Mouse (Mus musculus) limb, embryonic 15.5 days (tissue): ENCODE measurements around the gene Fam78a. TPM values are rescaled to one million over a fixed set of nuclear protein-coding genes. Genes with fewer than 3 reads are reported as not detected.
"Not testable (repeated sequence)": the region's sequence is repeated elsewhere in the genome, so short reads cannot be mapped to it uniquely, and the experiment has no call there.

Source experiments
- ATAC-seq: fragments of 200-750 bp; cut with Nextera tagmentation; 2 replicates; pipeline ENCODE4 v1.8.0; 2017; ENCODE audit warnings: low read depth, moderate TSS enrichment; ENCODE audit not compliant: insufficient number of reproducible peaks, low FRiP score, low TSS enrichment
- H3K27ac ChIP-seq: fragments of 300-500 bp; sonication (generic); 2 replicates; pipeline ENCODE4 v1.5.1; 2015; ENCODE audit warnings: moderate library complexity, mild to moderate bottlenecking, inconsistent platforms
- H3K27me3 ChIP-seq: fragments of 300-500 bp; sonication (generic); 2 replicates; pipeline ENCODE4 v1.6.1; 2015; ENCODE audit warnings: inconsistent platforms
- H3K36me3 ChIP-seq: fragments of 300-500 bp; sonication (generic); 2 replicates; pipeline ENCODE4 v1.6.1; 2015; ENCODE audit warnings: inconsistent platforms
- H3K4me1 ChIP-seq: fragments of 300-500 bp; sonication (generic); 2 replicates; pipeline ENCODE4 v1.6.1; 2015; ENCODE audit warnings: inconsistent platforms
- H3K4me2 ChIP-seq: fragments of 300-500 bp; sonication (generic); 2 replicates; pipeline ENCODE4 v1.6.1; 2015; ENCODE audit warnings: mild to moderate bottlenecking, inconsistent platforms
- H3K4me3 ChIP-seq: fragments of 300-500 bp; sonication (generic); 2 replicates; pipeline ENCODE4 v1.5.1; 2015; ENCODE audit warnings: mild to moderate bottlenecking, inconsistent platforms
- H3K9ac ChIP-seq: fragments of 300-500 bp; sonication (generic); 2 replicates; pipeline ENCODE4 v1.6.1; 2015; ENCODE audit warnings: inconsistent platforms
- H3K9me3 ChIP-seq: fragments of 300-500 bp; sonication (generic); 2 replicates; pipeline ENCODE4 v1.6.1; 2016; ENCODE audit warnings: inconsistent platforms
- WGBS: fragments of 180-500 bp; shearing (Covaris S2); methylation state at CpG from one replicate; pipeline ENCODE4 v1.1.7; 2015; 5-methylcytosine and 5-hydroxymethylcytosine counted together
- polyA plus RNA-seq: library from polyadenylated mRNA; unstranded; fragments of >200 nt; fragmentation: Nextera tagmentation; extraction: Ambion mirVana; gene quantifications from 2 replicates; pipeline ENCODE4 v1.2.1, GENCODE M21; 2015

Fam78a gene
- polyA plus RNA-seq, 1 experiment from 2014 or later: 4.1 TPM

- Histone ChIP-seq H3K36me3 (peaks cover 48% of the 10 kb centered on the region), H3K4me2 (no peak overlapping the region), H3K4me3 (no peak overlapping the region), H3K27ac (peak overlapping the region; percentile 27; the same call in 1 of the 2 replicates), H3K9me3 (no peaks in the 10 kb centered on the region), H3K4me1 (0 out of 2 replicates have a peak, but pooled peaks cover 2% of the 10 kb centered on the region), H3K9ac (no peak overlapping the region), H3K27me3 (no peaks in the 10 kb centered on the region)
- no peak for ATAC-seq
- WGBS: 72% methylated on average over 8 of the region's 8 CpGs
Observed at GRCm38 (mm10) chr2:32051791-32052190, 32.9 kb downstream of the Fam78a start.

- Histone ChIP-seq H3K4me1 (peaks cover 8% of the 10 kb centered on the region; the same call in 1 of the 2 replicates), H3K4me2 (no peak overlapping the region), H3K36me3 (peaks cover 84% of the 10 kb centered on the region), H3K27ac (no peak overlapping the region), H3K9me3 (no peaks in the 10 kb centered on the region), H3K27me3 (no peaks in the 10 kb centered on the region), H3K9ac (no peak overlapping the region), H3K4me3 (no peak overlapping the region)
- WGBS: 57% methylated on average over 10 of the region's 10 CpGs
- no peak for ATAC-seq
Observed at GRCm38 (mm10) chr2:32047323-32047722, 37.3 kb downstream of the Fam78a start.

GRCm38 (mm10) chr2:32046009-32046408, 38.6 kb downstream of the Fam78a start:
- H3K27ac ChIP-seq: no peak overlapping the region
- peaks cover 8% of the 10 kb centered on the region; the same call in 1 of the 2 replicates for H3K4me1 ChIP-seq
- no peak overlapping the region for H3K4me3 ChIP-seq
- WGBS: 78% methylated on average over 10 of the region's 10 CpGs
- no peaks in the 10 kb centered on the region for H3K27me3 ChIP-seq
- H3K36me3 ChIP-seq: peaks cover 84% of the 10 kb centered on the region
- H3K9me3 ChIP-seq: no peaks in the 10 kb centered on the region
- ATAC-seq: no peak
- H3K4me2 ChIP-seq: no peak overlapping the region
- no peak overlapping the region for H3K9ac ChIP-seq

- no peak overlapping the region for H3K9ac ChIP-seq
- no peak for ATAC-seq
- peaks cover 8% of the 10 kb centered on the region; the same call in 1 of the 2 replicates for H3K4me1 ChIP-seq
- H3K9me3 ChIP-seq: no peaks in the 10 kb centered on the region
- H3K4me2 ChIP-seq: no peak overlapping the region
- H3K36me3 ChIP-seq: peaks cover 84% of the 10 kb centered on the region
- H3K27ac ChIP-seq: no peak overlapping the region; the same call in 1 of the 2 replicates
- H3K4me3 ChIP-seq: no peak overlapping the region
- no peaks in the 10 kb centered on the region for H3K27me3 ChIP-seq
- 68% methylated on average over 6 of the region's 6 CpGs for WGBS
Observed at GRCm38 (mm10) chr2:32045375-32045774, 39.3 kb downstream of the Fam78a start.

- Histone ChIP-seq H3K9ac (no peak overlapping the region), H3K4me3 (no peak overlapping the region), H3K4me1 (peaks cover 8% of the 10 kb centered on the region; the same call in 1 of the 2 replicates), H3K27ac (no peak overlapping the region), H3K4me2 (no peak overlapping the region), H3K36me3 (peaks cover 89% of the 10 kb centered on the region), H3K27me3 (no peaks in the 10 kb centered on the region), H3K9me3 (no peaks in the 10 kb centered on the region)
- ATAC-seq: no peak
- 73% methylated on average over 5 of the region's 5 CpGs for WGBS
Observed at GRCm38 (mm10) chr2:32043836-32044235, 40.8 kb downstream of the Fam78a start.

GRCm38 (mm10) chr2:32041087-32041486, 43.6 kb downstream of the Fam78a start:
- Histone ChIP-seq H3K9ac (no peak overlapping the region), H3K9me3 (no peaks in the 10 kb centered on the region), H3K4me3 (no peak overlapping the region), H3K36me3 (peaks cover 95% of the 10 kb centered on the region), H3K4me2 (no peak overlapping the region), H3K27ac (no peak overlapping the region), H3K4me1 (peaks cover 3% of the 10 kb centered on the region; the same call in 1 of the 2 replicates), H3K27me3 (no peaks in the 10 kb centered on the region)
- 88% methylated on average over 2 of the region's 2 CpGs for WGBS
- ATAC-seq: no peak

GRCm38 (mm10) chr2:32040646-32041045, 44.0 kb downstream of the Fam78a start:
- H3K27ac ChIP-seq, H3K9ac ChIP-seq, H3K4me2 ChIP-seq, ATAC-seq, H3K4me1 ChIP-seq, H3K9me3 ChIP-seq, H3K4me3 ChIP-seq, H3K27me3 ChIP-seq: not testable (repeated sequence)
- peaks cover 93% of the 10 kb centered on the region for H3K36me3 ChIP-seq
- 88% methylated on average over 9 of the region's 9 CpGs for WGBS

- Histone ChIP-seq H3K9me3 (no peaks in the 10 kb centered on the region), H3K27ac (no peak overlapping the region), H3K4me1 (no peaks in the 10 kb centered on the region), H3K4me3 (no peak overlapping the region), H3K4me2 (no peak overlapping the region), H3K9ac (no peak overlapping the region), H3K36me3 (peaks cover 93% of the 10 kb centered on the region), H3K27me3 (no peaks in the 10 kb centered on the region)
- WGBS: 82% methylated on average over 8 of the region's 8 CpGs
- ATAC-seq: no peak
Observed at GRCm38 (mm10) chr2:32038661-32039081, 46.0 kb downstream of the Fam78a start.

- 56% methylated on average over 6 of the region's 6 CpGs for WGBS
- Histone ChIP-seq H3K4me2 (no peak overlapping the region), H3K9me3 (no peaks in the 10 kb centered on the region), H3K36me3 (peaks cover 94% of the 10 kb centered on the region), H3K4me1 (no peaks in the 10 kb centered on the region), H3K4me3 (no peak overlapping the region), H3K9ac (no peak overlapping the region), H3K27me3 (no peaks in the 10 kb centered on the region), H3K27ac (no peak overlapping the region)
- ATAC-seq: no peak
Observed at GRCm38 (mm10) chr2:32037279-32037858, 47.3 kb downstream of the Fam78a start.

GRCm38 (mm10) chr2:32034206-32034605, 50.5 kb downstream of the Fam78a start:
- no peak overlapping the region for H3K27ac ChIP-seq
- WGBS: 95% methylated on average over 6 of the region's 6 CpGs
- no peak overlapping the region for H3K4me3 ChIP-seq
- H3K4me2 ChIP-seq: no peak overlapping the region
- no peak for ATAC-seq
- no peaks in the 10 kb centered on the region for H3K4me1 ChIP-seq
- peaks cover 91% of the 10 kb centered on the region for H3K36me3 ChIP-seq
- H3K9me3 ChIP-seq: no peaks in the 10 kb centered on the region
- no peak overlapping the region for H3K9ac ChIP-seq
- H3K27me3 ChIP-seq: no peaks in the 10 kb centered on the region

- Histone ChIP-seq H3K9ac (no peak overlapping the region), H3K4me3 (no peak overlapping the region), H3K27ac (no peak overlapping the region), H3K4me2 (no peak overlapping the region), H3K4me1 (no peaks in the 10 kb centered on the region), H3K9me3 (no peaks in the 10 kb centered on the region), H3K27me3 (no peaks in the 10 kb centered on the region), H3K36me3 (peaks cover 85% of the 10 kb centered on the region)
- WGBS: 82% methylated on average over 6 of the region's 6 CpGs
- ATAC-seq: no peak
Observed at GRCm38 (mm10) chr2:32033436-32033835, 51.2 kb downstream of the Fam78a start.

GRCm38 (mm10) chr2:32029636-32030035, 55.0 kb downstream of the Fam78a start:
- Histone ChIP-seq H3K27me3 (no peaks in the 10 kb centered on the region), H3K36me3 (peaks cover 79% of the 10 kb centered on the region), H3K4me1 (no peaks in the 10 kb centered on the region), H3K9ac (no peak overlapping the region), H3K9me3 (no peaks in the 10 kb centered on the region), H3K4me3 (no peak overlapping the region), H3K4me2 (no peak overlapping the region), H3K27ac (no peak overlapping the region)
- 80% methylated on average over 3 of the region's 3 CpGs for WGBS
- no peak for ATAC-seq

- Histone ChIP-seq H3K9me3 (no peaks in the 10 kb centered on the region), H3K9ac (no peak overlapping the region), H3K36me3 (peaks cover 78% of the 10 kb centered on the region), H3K4me1 (no peaks in the 10 kb centered on the region), H3K4me2 (no peak overlapping the region), H3K27me3 (no peaks in the 10 kb centered on the region), H3K4me3 (no peak overlapping the region), H3K27ac (no peak overlapping the region)
- no peak for ATAC-seq
- WGBS: 83% methylated on average over 4 of the region's 4 CpGs
Observed at GRCm38 (mm10) chr2:32024372-32024771, 60.3 kb downstream of the Fam78a start.
